ENCODE assay signal across 10 mouse cellular contexts in the genomic region with DNA sequence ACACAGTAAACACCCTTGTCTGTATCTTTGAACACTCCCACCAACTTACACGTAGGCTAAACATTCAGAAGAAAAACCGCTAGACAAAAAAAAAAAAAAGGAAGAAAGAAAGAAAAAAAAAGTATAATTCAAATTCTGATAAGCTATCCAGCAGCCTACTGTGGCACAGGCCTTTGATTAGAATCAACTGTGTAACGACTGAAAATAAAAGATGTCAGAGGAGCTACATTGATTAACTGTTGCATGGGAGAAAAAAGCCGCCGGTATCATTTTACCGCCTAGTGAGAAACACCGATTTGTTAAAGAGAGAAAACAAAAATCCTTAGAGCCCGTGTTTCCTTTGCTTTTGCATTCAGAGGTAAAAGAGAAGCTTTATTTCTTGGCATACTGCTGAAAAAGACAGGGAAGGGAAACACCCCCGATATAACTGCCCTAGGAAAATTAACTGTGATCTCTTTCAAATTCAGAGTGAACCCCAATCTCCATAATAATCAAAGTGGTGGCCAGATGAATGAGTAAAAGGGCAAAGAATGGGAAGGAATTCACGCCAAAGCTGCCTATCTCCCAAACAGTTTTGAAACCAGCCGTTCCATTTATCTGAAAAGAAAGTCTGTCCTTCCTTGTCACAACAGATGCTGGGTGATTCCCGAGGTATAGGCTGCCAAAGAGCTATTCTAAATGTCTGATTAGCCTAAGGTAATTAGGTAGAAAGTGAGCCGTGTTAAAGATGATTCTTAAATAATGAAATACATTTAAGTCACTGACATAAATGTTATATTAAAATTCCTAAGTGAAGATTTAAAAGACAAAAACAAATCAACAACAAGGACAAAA. TPM values are rescaled to one million over a fixed set of nuclear protein-coding genes. Genes with fewer than 3 reads are reported as not detected.
DNase-seq lines count a peak whose midpoint lies in the region; ATAC-seq and TF ChIP-seq lines count a peak whose summit lies in the region.
"Had no signal": no experiment of that assay in that cellular context is flagged by ENCODE, and none has a peak within 500 bp of the region (broad histone marks: within the 10 kb centered on the region; RNA-seq: fewer than 3 reads in every experiment).

No protein-coding gene starts in this region.

- TF ChIP-seq EP300 in MEL (IDR thresholded peaks at IDR 0.05; ENCODE audit: low read depth in 1 of 2, low read length in 2 of 2) = peak in 1 of 2 experiments; percentile 55; a peak in 3 of 4 replicates

- 6% methylated on average over 13 of the region's 13 CpGs for WGBS in hindbrain, embryonic 10.5 days
- 5% methylated on average over 13 of the region's 13 CpGs for WGBS in midbrain, embryonic 13.5 days
- 23% methylated on average over 13 of the region's 13 CpGs for WGBS in liver, embryonic 11.5 days

- DNase-seq in MEL (ENCODE audit: low read depth, low spot score) = no peak
- DNase-seq in embryo, embryonic 10.5 days (ENCODE audit: low spot score) = peak; percentile 65
- no peak for DNase-seq in hindbrain, embryonic 10.5 days (ENCODE audit: low spot score)
- DNase-seq in liver, embryonic 11.5 days (ENCODE audit: low spot score) = no peak
- no peak for DNase-seq in urinary bladder, postnatal 4 days (ENCODE audit: low spot score in 2 of 2)
- no peak for DNase-seq in c-Kit-positive CD71-positive TER-119-positive erythroid progenitor cells, embryonic 14.5 days (ENCODE audit: low spot score)

- TF ChIP-seq CTCF in MEL (IDR thresholded peaks at IDR 0.05 in 2 of 3, conservative IDR thresholded peaks at IDR 0.05 in 1 of 3; ENCODE audit: control insufficient read depth in 1 of 3, insufficient read depth in 1 of 3, low read depth in 2 of 3, low read length in 3 of 3, poor library complexity in 1 of 3, severe bottlenecking in 1 of 3) = no peak

- H3K9me3 ChIP-seq in MEL (replicated peaks; ENCODE audit: insufficient read depth, low read length) = no peaks in the 10 kb centered on the region
- no peaks in the 10 kb centered on the region for H3K9me3 ChIP-seq in hindbrain, embryonic 10.5 days
- no peaks in the 10 kb centered on the region for H3K9me3 ChIP-seq in midbrain, embryonic 13.5 days
- no peaks in the 10 kb centered on the region for H3K9me3 ChIP-seq in liver, embryonic 11.5 days (ENCODE audit: control insufficient read depth, low read length)
- H3K9me3 ChIP-seq: embryonic facial prominence, embryonic 15.5 days had no signal

- TF ChIP-seq POLR2A in MEL (IDR thresholded peaks at IDR 0.05; ENCODE audit: control insufficient read depth in 1 of 2, insufficient read depth in 1 of 2, low read depth in 1 of 2, low read length in 2 of 2, poor library complexity in 1 of 2) = no peak

- peaks cover 0 to 4% of the 10 kb centered on the region in 2 experiments; a peak in 1 of 4 replicates for H3K4me1 ChIP-seq in MEL (ENCODE audit: control insufficient read depth in 1 of 2, insufficient read depth in 2 of 2, low read length in 2 of 2)
- peaks cover 64% of the 10 kb centered on the region for H3K4me1 ChIP-seq in hindbrain, embryonic 10.5 days (replicated peaks)
- peaks cover 59% of the 10 kb centered on the region for H3K4me1 ChIP-seq in midbrain, embryonic 13.5 days (replicated peaks)
- H3K4me1 ChIP-seq in liver, embryonic 11.5 days (replicated peaks; ENCODE audit: control insufficient read depth, insufficient read depth, low read length) = peaks cover 15% of the 10 kb centered on the region

- H3K27me3 ChIP-seq in MEL (ENCODE audit: control insufficient read depth in 1 of 2, insufficient read depth in 2 of 2, low read length in 2 of 2) = peaks cover 4 to 14% of the 10 kb centered on the region in 2 experiments; a peak in 3 of 4 replicates
- H3K27me3 ChIP-seq in hindbrain, embryonic 10.5 days (ENCODE audit: insufficient read depth, poor library complexity, severe bottlenecking) = no peaks in the 10 kb centered on the region
- no peaks in the 10 kb centered on the region for H3K27me3 ChIP-seq in midbrain, embryonic 13.5 days
- H3K27me3 ChIP-seq in liver, embryonic 11.5 days (replicated peaks; ENCODE audit: control insufficient read depth, insufficient read depth, low read length) = no peaks in the 10 kb centered on the region
- H3K27me3 ChIP-seq: CH12.LX; embryonic facial prominence, embryonic 15.5 days had no signal

- peak overlapping the region; percentile 40 for H3K4me2 ChIP-seq in midbrain, embryonic 13.5 days (replicated peaks)
- H3K4me2 ChIP-seq in liver, embryonic 11.5 days = no peak overlapping the region
- H3K4me2 ChIP-seq: embryonic facial prominence, embryonic 15.5 days had no signal

- no peak for TF ChIP-seq RAD21 in MEL (IDR thresholded peaks at IDR 0.05; ENCODE audit: low read depth, low read length)

- no peak for ATAC-seq in midbrain, embryonic 13.5 days
- ATAC-seq in liver, embryonic 11.5 days (replicated peaks; ENCODE audit: low FRiP score) = no peak
- ATAC-seq in megakaryocyte progenitor cell, adult 5-6 weeks (replicated peaks; ENCODE audit: poor library complexity) = no peak

- H3K9ac ChIP-seq in MEL (ENCODE audit: control insufficient read depth, low read depth, low read length, poor library complexity, severe bottlenecking) = no peak overlapping the region
- peak overlapping the region; percentile 23; the same call in 1 of the 2 replicates for H3K9ac ChIP-seq in midbrain, embryonic 13.5 days (replicated peaks)
- no peak overlapping the region for H3K9ac ChIP-seq in liver, embryonic 11.5 days (ENCODE audit: low read depth, low read length)
- H3K9ac ChIP-seq: embryonic facial prominence, embryonic 15.5 days had no signal

- H3K4me3 ChIP-seq in MEL (ENCODE audit: control insufficient read depth in 1 of 2, insufficient read depth in 1 of 2, low read depth in 2 of 2, low read length in 2 of 2) = no peak overlapping the region
- peak overlapping the region; percentile 12; the same call in 1 of the 2 replicates for H3K4me3 ChIP-seq in hindbrain, embryonic 10.5 days
- no peak overlapping the region; the same call in 1 of the 2 replicates for H3K4me3 ChIP-seq in midbrain, embryonic 13.5 days (replicated peaks)
- no peak overlapping the region for H3K4me3 ChIP-seq in liver, embryonic 11.5 days (ENCODE audit: low read depth, low read length)
- H3K4me3 ChIP-seq: embryonic facial prominence, embryonic 15.5 days had no signal

- peaks cover 0 to 4% of the 10 kb centered on the region in 2 experiments; a peak in 2 of 4 replicates for H3K36me3 ChIP-seq in MEL (ENCODE audit: control insufficient read depth in 1 of 2, insufficient read depth in 2 of 2, low read length in 2 of 2)
- peaks cover 8% of the 10 kb centered on the region for H3K36me3 ChIP-seq in hindbrain, embryonic 10.5 days
- no peaks in the 10 kb centered on the region for H3K36me3 ChIP-seq in midbrain, embryonic 13.5 days
- no peaks in the 10 kb centered on the region for H3K36me3 ChIP-seq in liver, embryonic 11.5 days (ENCODE audit: control insufficient read depth, insufficient read depth, low read length)
- H3K36me3 ChIP-seq: embryonic facial prominence, embryonic 15.5 days had no signal

- H3K27ac ChIP-seq in MEL (ENCODE audit: control insufficient read depth, low read depth, low read length) = no peak overlapping the region
- peak overlapping the region; percentile 51 for H3K27ac ChIP-seq in hindbrain, embryonic 10.5 days
- peak overlapping the region; percentile 21; the same call in 1 of the 2 replicates for H3K27ac ChIP-seq in midbrain, embryonic 13.5 days
- H3K27ac ChIP-seq in liver, embryonic 11.5 days (ENCODE audit: low read depth, low read length) = no peak overlapping the region
- H3K27ac ChIP-seq: embryonic facial prominence, embryonic 15.5 days had no signal

- H3K79me2 ChIP-seq in MEL (ENCODE audit: control insufficient read depth, insufficient read depth, low read length, poor library complexity) = no peaks in the 10 kb centered on the region

TF ChIP-seq in MEL, 35 proteins besides CTCF, POLR2A, EP300 and RAD21:
- TF ChIP-seq USF1 (IDR thresholded peaks at IDR 0.05; ENCODE audit: low read depth, low read length) = no peak
- TF ChIP-seq MYB (IDR thresholded peaks at IDR 0.05; ENCODE audit: low read depth, low read length) = no peak
- TF ChIP-seq MYC (IDR thresholded peaks at IDR 0.05; ENCODE audit: low read depth, low read length) = no peak
- TF ChIP-seq RCOR1 (IDR thresholded peaks at IDR 0.05; ENCODE audit: low read depth, low read length) = peak; percentile 33; the same call in 1 of the 2 replicates
- TF ChIP-seq GATA1 (IDR thresholded peaks at IDR 0.05; ENCODE audit: low read depth, low read length) = peak; percentile 32; the same call in 1 of the 2 replicates
- no peak for TF ChIP-seq BHLHE40 (IDR thresholded peaks at IDR 0.05; ENCODE audit: borderline replicate concordance, low read depth, low read length)
- TF ChIP-seq UBTF (IDR thresholded peaks at IDR 0.05; ENCODE audit: borderline replicate concordance, insufficient read depth, low read depth, low read length) = no peak
- no peak for TF ChIP-seq TCF12 (IDR thresholded peaks at IDR 0.05; ENCODE audit: low read depth, low read length)
- TF ChIP-seq ZNF384 (IDR thresholded peaks at IDR 0.05; ENCODE audit: low read depth, low read length) = peak; percentile 93
- no peak for TF ChIP-seq TBP (IDR thresholded peaks at IDR 0.05; ENCODE audit: low read depth, low read length)
- no peak for TF ChIP-seq POLR2AphosphoS2 (IDR thresholded peaks at IDR 0.05; ENCODE audit: low read length)
- no peak for TF ChIP-seq MXI1 (IDR thresholded peaks at IDR 0.05; ENCODE audit: low read depth, low read length)

RNA-seq across cellular contexts. Expression of gene Sgce, which starts 7.3 kb away (rescaled TPM):
- total RNA-seq in MEL (2012; rRNA removed) = not detected in 2 replicates
- polyA plus RNA-seq in MEL (2012; ENCODE audit: insufficient read depth in 1 of 2, insufficient read length in 2 of 2, low read depth in 1 of 2, low replicate concordance in 2 of 2, missing spikeins in 1 of 2) = not detected
- polyA plus RNA-seq in hindbrain, embryonic 10.5 days (2016; fragmentation: Nextera tagmentation; extraction: Ambion mirVana) = 60.9 and 65.9 TPM in 2 replicates
- 61.6 and 68.2 TPM in 2 replicates for polyA plus RNA-seq in midbrain, embryonic 13.5 days (2015; fragmentation: Nextera tagmentation; extraction: Ambion mirVana)
- 24.0 and 24.7 TPM in 2 replicates for polyA plus RNA-seq in liver, embryonic 11.5 days (2014; fragmentation: Nextera tagmentation; extraction: Ambion mirVana)
- 0.17 and 0.54 TPM in 2 replicates for total RNA-seq in megakaryocyte progenitor cell, adult 5-6 weeks (2015)
- 1.2 TPM in 1 of 2 replicates, not detected in the other for total RNA-seq in megakaryocyte progenitor cell, adult 5-6 weeks (2017)
- total RNA-seq: CH12.LX had no signal

RNA-seq across cellular contexts. Expression of gene Peg10, which starts 7.4 kb away (rescaled TPM):
- not detected in 2 replicates for total RNA-seq in MEL (2012; rRNA removed)
- polyA plus RNA-seq in MEL (2012; ENCODE audit: insufficient read depth in 1 of 2, insufficient read length in 2 of 2, low read depth in 1 of 2, low replicate concordance in 2 of 2, missing spikeins in 1 of 2) = not detected
- 9.3 and 12.3 TPM in 2 replicates for polyA plus RNA-seq in hindbrain, embryonic 10.5 days (2016; fragmentation: Nextera tagmentation; extraction: Ambion mirVana)
- 7.3 and 10.0 TPM in 2 replicates for polyA plus RNA-seq in midbrain, embryonic 13.5 days (2015; fragmentation: Nextera tagmentation; extraction: Ambion mirVana)
- 18.5 and 19.1 TPM in 2 replicates for polyA plus RNA-seq in liver, embryonic 11.5 days (2014; fragmentation: Nextera tagmentation; extraction: Ambion mirVana)
- total RNA-seq in megakaryocyte progenitor cell, adult 5-6 weeks (2015) = 0.02 and 0.34 TPM in 2 replicates
- total RNA-seq in megakaryocyte progenitor cell, adult 5-6 weeks (2017) = not detected in 2 replicates
- total RNA-seq: CH12.LX had no signal

Comparison
In these comparisons a context has a peak if more than half of its experiments do, and no peak if none do; other contexts are left out.
1. H3K27ac ChIP-seq: peak in hindbrain, embryonic 10.5 days (single experiment) and midbrain, embryonic 13.5 days (single experiment); none in MEL (single experiment) and liver, embryonic 11.5 days (single experiment).
2. RNA of gene Sgce, which starts 7.3 kb away (polyA plus RNA-seq): 61.6 to 68.2 TPM in midbrain, embryonic 13.5 days, 60.9 to 65.9 TPM in hindbrain, embryonic 10.5 days and 24.0 to 24.7 TPM in liver, embryonic 11.5 days; not detected in MEL; every median in the first group is over 10 times any median in the second.